Mouse (Mus musculus) megakaryocyte, embryonic 14.5 days (primary cell): ENCODE data around the gene Sfxn3.

Source experiments
- FLI1 ChIP-seq: IDR thresholded peaks from 2 replicates; pipeline ENCODE4 v1.6.1; 2012; ENCODE audit warnings: low read length, inconsistent platforms, mixed read lengths
- GATA1 ChIP-seq: IDR thresholded peaks from 3 replicates; pipeline ENCODE4 v1.6.1; 2012; ENCODE audit warnings: mixed read lengths, low read length, inconsistent platforms, borderline replicate concordance

DNA sequence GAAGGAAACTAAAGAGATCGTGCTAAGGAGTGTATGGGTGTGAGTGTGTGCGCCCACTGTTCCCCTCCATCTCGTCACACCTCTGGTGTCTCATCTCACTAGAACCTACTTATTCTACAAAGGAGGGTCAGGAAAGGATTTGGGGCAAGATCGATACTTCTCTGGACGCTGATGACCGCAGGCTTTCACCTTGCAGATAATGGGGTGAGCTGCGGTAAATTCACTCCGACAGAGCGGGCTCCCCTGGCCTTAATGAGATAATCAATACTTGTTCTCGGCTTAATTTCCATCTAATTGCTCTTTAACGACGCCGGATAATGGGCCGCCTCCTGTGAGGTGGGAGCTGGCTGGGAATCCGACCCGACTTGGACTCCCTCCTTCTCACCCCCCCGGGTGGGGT, 19.9 kb downstream of the Sfxn3 start:
- TF ChIP-seq GATA1: no peak
- no peak for TF ChIP-seq FLI1
